Mouse (Mus musculus): Measurements from ENCODE around the gene Zbtb5. TPM values are rescaled to one million over a fixed set of nuclear protein-coding genes. Genes with fewer than 3 reads are reported as not detected.
"Not testable (repeated sequence)": the region's sequence is repeated elsewhere in the genome, so short reads cannot be mapped to it uniquely, and the experiment has no call there.

The Zbtb5 gene
- polyA plus RNA-seq, 1 experiment from 2014 or later, result 22.9 TPM

DNA sequence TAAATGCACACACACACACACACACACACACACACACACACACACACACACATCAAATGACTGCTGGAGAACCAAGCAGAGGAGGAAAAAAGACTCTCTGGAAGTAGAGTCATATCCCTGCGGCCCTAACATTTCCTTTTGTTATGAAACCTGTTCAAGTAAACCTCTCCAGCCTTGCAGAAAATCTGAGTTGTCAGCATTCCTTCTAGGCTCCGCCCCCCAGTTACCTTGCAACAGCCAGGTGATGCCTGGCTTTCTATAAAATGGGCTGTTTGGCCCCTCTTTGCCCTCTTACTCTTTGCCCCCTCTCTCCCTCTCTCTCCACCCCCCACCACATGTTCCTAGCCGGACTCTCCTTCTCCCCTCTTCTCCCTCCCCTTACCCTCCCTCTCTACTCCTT, 46.5 kb downstream of the Zbtb5 start:
- H3K36me3 ChIP-seq, result no peaks in the 10 kb centered on the region
- 72% methylated on average over 3 of the region's 3 CpGs for WGBS
- H3K9ac ChIP-seq, result no peak overlapping the region
- no peaks in the 10 kb centered on the region for H3K27me3 ChIP-seq
- ATAC-seq (ENCODE audit: insufficient number of reproducible peaks, low FRiP score, low TSS enrichment, low read depth), result no peak
- H3K4me3 ChIP-seq (replicated peaks), result no peak overlapping the region
- no peaks in the 10 kb centered on the region for H3K9me3 ChIP-seq (replicated peaks)
- no peak overlapping the region for H3K27ac ChIP-seq (replicated peaks)
- no peaks in the 10 kb centered on the region for H3K4me1 ChIP-seq
- no peak overlapping the region for H3K4me2 ChIP-seq (replicated peaks)

DNA sequence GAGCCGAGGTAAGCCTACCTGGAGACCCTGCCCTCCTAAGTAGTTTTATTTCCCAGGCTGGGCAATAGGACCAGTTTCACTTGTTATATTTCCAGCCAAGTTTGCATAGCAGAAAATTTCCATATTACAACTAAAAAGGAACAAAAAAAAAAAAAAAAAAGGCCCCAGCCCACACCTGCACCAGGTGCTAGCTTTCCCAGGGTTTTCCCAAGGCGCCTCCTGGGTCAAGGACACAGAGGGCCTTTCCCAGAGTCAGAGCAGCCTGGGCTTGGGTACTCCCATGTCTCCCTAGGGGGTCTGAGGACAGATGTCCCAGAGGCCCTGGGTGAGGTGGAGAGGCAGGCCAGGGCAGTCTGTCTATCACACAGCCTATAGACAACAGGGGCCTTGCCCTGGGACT, 47.0 kb downstream of the Zbtb5 start:
- Histone ChIP-seq H3K27ac (replicated peaks) (no peak overlapping the region), H3K27me3 (no peaks in the 10 kb centered on the region), H3K9me3 (replicated peaks) (no peaks in the 10 kb centered on the region), H3K9ac (no peak overlapping the region), H3K4me3 (replicated peaks) (no peak overlapping the region), H3K36me3 (no peaks in the 10 kb centered on the region), H3K4me1 (no peaks in the 10 kb centered on the region), H3K4me2 (replicated peaks) (no peak overlapping the region)
- ATAC-seq (ENCODE audit: insufficient number of reproducible peaks, low FRiP score, low TSS enrichment, low read depth), result no peak
- WGBS, result 78% methylated on average over 2 of the region's 2 CpGs

DNA sequence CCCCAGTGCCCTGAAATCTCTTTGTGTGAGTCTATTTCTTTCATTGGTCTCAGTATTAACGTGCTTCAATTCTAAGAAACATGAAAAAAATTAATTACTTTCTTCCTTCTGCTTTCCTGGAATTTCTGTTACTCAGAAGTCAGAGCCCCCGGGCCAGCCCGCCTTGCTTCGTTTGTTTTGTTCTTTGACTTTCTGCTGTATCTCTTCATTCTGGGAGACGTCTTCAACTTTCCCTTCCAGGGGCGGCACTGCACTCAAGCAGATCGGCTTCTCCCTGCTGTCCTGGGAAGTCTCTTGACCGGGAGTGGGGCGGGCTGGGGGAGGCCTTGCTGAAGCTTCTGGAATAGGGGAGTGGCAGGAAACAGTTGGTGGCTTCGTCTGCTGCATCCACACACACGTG, 49.1 kb downstream of the Zbtb5 start:
- WGBS, result 61% methylated on average over 11 of the region's 11 CpGs

DNA sequence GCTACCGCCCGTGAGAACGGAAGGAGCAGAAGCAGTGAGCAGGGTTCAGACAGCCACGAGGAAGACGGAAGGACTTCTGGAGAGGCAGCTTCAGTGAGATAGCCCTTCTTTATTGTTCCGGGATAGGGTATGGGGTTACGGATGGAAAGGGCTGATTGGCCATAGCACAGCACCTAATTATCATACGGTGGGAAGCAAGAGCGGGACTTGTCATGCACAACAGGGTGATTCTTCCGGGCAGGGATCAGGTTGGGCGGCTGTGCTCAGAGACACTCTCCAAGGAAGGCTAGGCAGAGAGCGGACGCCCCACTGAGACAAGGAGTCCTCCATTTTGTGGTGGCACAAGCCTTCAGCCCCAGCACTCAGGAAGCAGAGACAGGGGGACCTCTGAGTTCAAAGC, 53.0 kb downstream of the Zbtb5 start:
- no peaks in the 10 kb centered on the region for H3K9me3 ChIP-seq (replicated peaks)
- WGBS, result 91% methylated on average over 13 of the region's 13 CpGs
- no peak overlapping the region for H3K9ac ChIP-seq
- H3K4me1 ChIP-seq, result no peaks in the 10 kb centered on the region
- H3K27ac ChIP-seq (replicated peaks), result no peak overlapping the region
- H3K27me3 ChIP-seq, result no peaks in the 10 kb centered on the region
- no peak overlapping the region for H3K4me2 ChIP-seq (replicated peaks)
- no peak overlapping the region for H3K4me3 ChIP-seq (replicated peaks)
- no peak for ATAC-seq (ENCODE audit: insufficient number of reproducible peaks, low FRiP score, low TSS enrichment, low read depth)
- H3K36me3 ChIP-seq, result no peaks in the 10 kb centered on the region

More for the DNA sequence above, 49.1 kb downstream of the Zbtb5 start:
- H3K4me1 ChIP-seq, result no peaks in the 10 kb centered on the region
- no peaks in the 10 kb centered on the region for H3K27me3 ChIP-seq
- H3K9me3 ChIP-seq (replicated peaks), result no peaks in the 10 kb centered on the region
- no peak overlapping the region for H3K4me3 ChIP-seq (replicated peaks)
- H3K9ac ChIP-seq, result no peak overlapping the region
- no peak overlapping the region for H3K27ac ChIP-seq (replicated peaks)
- no peak for ATAC-seq (ENCODE audit: insufficient number of reproducible peaks, low FRiP score, low TSS enrichment, low read depth)
- H3K36me3 ChIP-seq, result no peaks in the 10 kb centered on the region
- H3K4me2 ChIP-seq (replicated peaks), result no peak overlapping the region

DNA sequence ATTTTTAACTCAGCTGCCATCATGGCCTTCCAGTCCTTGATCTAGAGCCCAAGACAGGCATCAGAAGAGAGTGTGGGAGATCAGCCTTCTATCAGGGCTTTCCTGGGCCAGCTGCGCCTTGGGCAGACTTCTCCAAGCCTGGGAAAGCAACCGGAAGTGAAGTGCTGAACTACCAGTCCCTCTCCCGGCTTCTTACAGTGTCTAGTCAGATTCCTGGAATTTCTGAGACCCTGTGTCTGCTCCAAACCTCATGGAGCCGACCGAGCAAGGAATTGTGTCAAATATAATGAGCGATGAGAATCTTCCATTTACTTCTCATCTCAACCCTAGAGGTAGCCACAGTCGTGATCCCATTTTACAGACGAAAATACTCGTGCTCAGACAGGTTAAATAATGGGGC, 53.4 kb downstream of the Zbtb5 start:
- WGBS, result 83% methylated on average over 9 of the region's 9 CpGs
- H3K27me3 ChIP-seq, result no peaks in the 10 kb centered on the region

DNA sequence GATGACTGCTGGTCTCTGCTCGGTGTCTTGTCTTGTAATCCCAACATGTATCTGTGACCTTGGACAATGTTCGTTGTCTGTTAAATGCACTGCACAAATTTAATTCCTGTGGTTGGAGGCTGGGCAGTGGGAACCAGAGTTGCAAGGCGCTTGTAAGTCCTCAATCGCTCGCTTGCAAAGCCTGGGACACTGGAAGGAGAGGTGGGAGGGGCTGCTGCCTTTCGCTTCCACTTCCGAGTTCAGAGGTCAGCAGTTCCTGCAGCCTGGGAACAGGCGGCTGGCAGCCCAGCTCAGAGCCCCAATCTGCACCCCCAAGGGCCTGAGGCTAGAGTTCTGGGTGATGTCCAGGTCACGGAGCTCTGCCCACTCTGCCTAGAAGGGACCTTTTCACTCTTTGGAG, 59.2 kb downstream of the Zbtb5 start:
- H3K36me3 ChIP-seq, result no peaks in the 10 kb centered on the region
- H3K27me3 ChIP-seq, result no peaks in the 10 kb centered on the region
- no peaks in the 10 kb centered on the region for H3K9me3 ChIP-seq (replicated peaks)
- no peak overlapping the region for H3K9ac ChIP-seq
- H3K4me1 ChIP-seq, result no peaks in the 10 kb centered on the region
- no peak overlapping the region for H3K27ac ChIP-seq (replicated peaks)
- WGBS, result 64% methylated on average over 9 of the region's 9 CpGs
- no peak overlapping the region for H3K4me3 ChIP-seq (replicated peaks)
- ATAC-seq (ENCODE audit: insufficient number of reproducible peaks, low FRiP score, low TSS enrichment, low read depth), result no peak
- H3K4me2 ChIP-seq (replicated peaks), result no peak overlapping the region

More for the DNA sequence above, 53.4 kb downstream of the Zbtb5 start:
- H3K36me3 ChIP-seq, result no peaks in the 10 kb centered on the region
- no peak overlapping the region for H3K9ac ChIP-seq
- no peak overlapping the region for H3K4me3 ChIP-seq (replicated peaks)
- no peaks in the 10 kb centered on the region for H3K4me1 ChIP-seq
- H3K27ac ChIP-seq (replicated peaks), result no peak overlapping the region
- no peaks in the 10 kb centered on the region for H3K9me3 ChIP-seq (replicated peaks)
- H3K4me2 ChIP-seq (replicated peaks), result no peak overlapping the region
- ATAC-seq (ENCODE audit: insufficient number of reproducible peaks, low FRiP score, low TSS enrichment, low read depth), result no peak

DNA sequence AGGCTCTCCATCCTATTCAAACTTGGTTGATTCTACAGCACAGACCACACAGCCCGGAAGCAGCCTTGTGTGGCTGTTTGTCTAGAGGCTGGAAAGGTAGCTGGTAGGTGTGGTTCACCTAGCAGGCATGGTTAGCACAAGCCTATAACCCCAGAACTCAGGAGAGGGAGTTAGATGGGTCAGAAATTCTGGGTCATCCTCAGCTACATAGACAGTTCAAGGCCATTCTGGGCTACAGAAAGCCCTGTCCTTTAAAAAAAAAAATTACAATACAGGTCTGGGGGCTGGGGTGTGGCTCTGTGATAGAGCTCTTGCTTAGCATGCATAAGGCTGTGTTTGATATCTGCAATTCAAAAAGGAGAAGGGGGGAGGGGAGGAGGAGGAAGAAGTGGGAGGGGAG, 63.9 kb downstream of the Zbtb5 start:
- no peaks in the 10 kb centered on the region for H3K9me3 ChIP-seq (replicated peaks)
- no peak for ATAC-seq (ENCODE audit: insufficient number of reproducible peaks, low FRiP score, low TSS enrichment, low read depth)
- H3K4me1 ChIP-seq, result no peaks in the 10 kb centered on the region
- H3K27ac ChIP-seq (replicated peaks), result no peak overlapping the region
- H3K4me2 ChIP-seq (replicated peaks), result no peak overlapping the region
- no peak overlapping the region for H3K9ac ChIP-seq
- no peaks in the 10 kb centered on the region for H3K36me3 ChIP-seq
- H3K4me3 ChIP-seq (replicated peaks), result no peak overlapping the region
- WGBS, result 91% methylated on average over 1 of the region's 1 CpGs
- H3K27me3 ChIP-seq, result no peaks in the 10 kb centered on the region

DNA sequence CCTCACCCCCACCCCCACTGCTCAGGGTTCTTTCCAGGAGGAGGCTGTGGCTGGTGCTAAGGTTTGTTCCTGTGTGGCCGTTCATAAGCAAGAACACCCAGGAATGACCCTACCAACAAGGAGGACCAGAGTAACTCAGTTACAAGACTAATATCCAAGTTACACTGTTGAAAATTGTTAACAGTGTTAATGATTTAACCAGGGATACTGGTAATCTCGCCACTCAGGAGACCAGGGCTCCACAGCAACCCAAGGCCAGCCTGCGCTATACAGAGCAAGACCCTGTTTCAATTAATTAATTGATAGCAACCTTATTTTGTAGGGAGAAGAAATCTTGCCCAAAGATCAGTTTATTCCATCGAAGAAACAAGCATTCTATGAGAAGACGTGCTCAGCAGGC, 64.7 kb downstream of the Zbtb5 start:
- Histone ChIP-seq H3K9me3 (replicated peaks) (no peaks in the 10 kb centered on the region), H3K4me1 (no peaks in the 10 kb centered on the region), H3K36me3 (no peaks in the 10 kb centered on the region), H3K4me2 (replicated peaks) (no peak overlapping the region), H3K4me3 (replicated peaks) (no peak overlapping the region), H3K9ac (no peak overlapping the region), H3K27ac (replicated peaks) (no peak overlapping the region), H3K27me3 (no peaks in the 10 kb centered on the region)
- ATAC-seq (ENCODE audit: insufficient number of reproducible peaks, low FRiP score, low TSS enrichment, low read depth), result no peak
- 76% methylated on average over 5 of the region's 5 CpGs for WGBS

DNA sequence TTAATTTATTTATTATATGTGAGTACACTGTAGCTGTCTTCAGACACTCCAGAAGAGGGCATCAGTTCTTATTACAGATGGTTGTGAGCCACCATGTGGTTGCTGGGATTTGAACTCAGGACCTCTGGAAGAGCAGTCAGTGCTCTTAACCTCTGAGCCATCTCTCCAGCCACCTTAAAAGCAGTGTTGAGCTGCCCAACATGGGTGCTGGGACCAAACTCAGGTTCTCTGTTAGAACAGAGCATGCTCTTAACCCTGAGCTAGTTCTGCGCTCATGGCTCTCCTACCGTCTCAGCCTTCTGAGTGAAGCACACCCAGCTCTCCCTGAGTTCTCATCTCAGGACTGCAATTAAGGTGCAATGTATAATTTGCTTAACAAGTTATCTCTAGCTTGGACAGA, 66.1 kb downstream of the Zbtb5 start:
- 98% methylated on average over 2 of the region's 2 CpGs for WGBS
- H3K36me3 ChIP-seq; H3K9me3 ChIP-seq (replicated peaks); H3K4me3 ChIP-seq (replicated peaks); H3K4me2 ChIP-seq (replicated peaks); ATAC-seq (ENCODE audit: insufficient number of reproducible peaks, low FRiP score, low TSS enrichment, low read depth); H3K4me1 ChIP-seq; H3K9ac ChIP-seq; H3K27ac ChIP-seq (replicated peaks); H3K27me3 ChIP-seq: not testable (repeated sequence)

DNA sequence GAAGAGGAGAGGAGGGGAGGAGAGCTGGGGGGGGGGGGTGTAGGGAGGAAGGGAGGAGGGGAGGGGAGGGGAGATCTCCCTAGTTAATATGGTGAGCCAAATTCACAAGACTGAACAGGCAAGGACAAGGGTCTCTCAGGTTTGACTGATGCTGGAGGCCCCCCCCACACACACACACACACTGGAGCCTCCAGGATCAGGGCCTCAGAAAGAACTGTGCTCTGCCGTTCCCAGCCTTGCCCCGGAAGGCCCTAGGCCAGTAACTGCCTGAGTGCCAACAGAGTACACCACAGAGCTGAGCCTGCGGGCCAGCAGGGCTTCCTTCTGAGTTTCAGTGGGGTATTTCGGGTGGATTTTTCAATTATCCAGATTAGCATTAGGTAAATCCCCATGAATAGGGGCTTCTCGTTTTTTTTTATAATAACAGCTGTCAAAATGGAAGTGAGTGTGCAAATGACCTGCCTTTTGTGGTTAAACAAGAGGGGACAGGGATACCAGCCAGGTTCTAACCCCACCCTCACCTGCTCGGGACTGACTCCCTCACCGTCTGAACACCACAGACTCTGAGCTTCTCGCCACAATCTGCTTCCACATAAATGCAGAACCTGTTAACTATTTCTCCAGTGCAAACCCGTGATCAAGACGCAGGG, 67.7 kb downstream of the Zbtb5 start:
- Histone ChIP-seq H3K9ac (no peak overlapping the region), H3K4me3 (replicated peaks) (no peak overlapping the region), H3K36me3 (no peaks in the 10 kb centered on the region), H3K27ac (replicated peaks) (no peak overlapping the region), H3K4me1 (no peaks in the 10 kb centered on the region), H3K4me2 (replicated peaks) (no peak overlapping the region), H3K27me3 (no peaks in the 10 kb centered on the region), H3K9me3 (replicated peaks) (no peaks in the 10 kb centered on the region)
- no peak for ATAC-seq (ENCODE audit: insufficient number of reproducible peaks, low FRiP score, low TSS enrichment, low read depth)
- WGBS, result 70% methylated on average over 10 of the region's 10 CpGs

DNA sequence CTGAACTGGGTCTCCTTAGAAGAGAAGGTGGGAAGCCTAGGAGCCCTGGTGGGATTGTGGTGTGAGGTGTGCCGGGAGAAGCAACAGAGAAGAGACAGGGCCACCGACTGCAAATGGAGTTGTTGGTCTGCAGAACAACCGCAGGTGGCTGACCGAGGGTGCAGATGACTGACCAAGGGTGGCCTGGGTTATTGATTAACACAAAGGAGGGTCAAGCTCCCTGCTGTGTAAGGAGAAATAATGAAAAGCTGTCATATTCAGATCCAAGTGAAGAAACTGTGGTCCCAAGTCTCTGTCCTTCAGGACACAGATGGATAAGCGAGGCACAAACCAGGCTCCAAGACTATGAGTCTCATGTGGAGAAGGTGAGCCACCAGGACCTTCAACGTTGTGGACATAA, 68.7 kb downstream of the Zbtb5 start:
- no peaks in the 10 kb centered on the region for H3K36me3 ChIP-seq
- H3K27ac ChIP-seq (replicated peaks), result no peak overlapping the region
- no peak overlapping the region for H3K4me2 ChIP-seq (replicated peaks)
- no peaks in the 10 kb centered on the region for H3K27me3 ChIP-seq
- H3K4me1 ChIP-seq, result no peaks in the 10 kb centered on the region
- ATAC-seq (ENCODE audit: insufficient number of reproducible peaks, low FRiP score, low TSS enrichment, low read depth), result no peak
- no peaks in the 10 kb centered on the region for H3K9me3 ChIP-seq (replicated peaks)
- no peak overlapping the region for H3K9ac ChIP-seq
- WGBS, result 85% methylated on average over 6 of the region's 6 CpGs
- no peak overlapping the region for H3K4me3 ChIP-seq (replicated peaks)

DNA sequence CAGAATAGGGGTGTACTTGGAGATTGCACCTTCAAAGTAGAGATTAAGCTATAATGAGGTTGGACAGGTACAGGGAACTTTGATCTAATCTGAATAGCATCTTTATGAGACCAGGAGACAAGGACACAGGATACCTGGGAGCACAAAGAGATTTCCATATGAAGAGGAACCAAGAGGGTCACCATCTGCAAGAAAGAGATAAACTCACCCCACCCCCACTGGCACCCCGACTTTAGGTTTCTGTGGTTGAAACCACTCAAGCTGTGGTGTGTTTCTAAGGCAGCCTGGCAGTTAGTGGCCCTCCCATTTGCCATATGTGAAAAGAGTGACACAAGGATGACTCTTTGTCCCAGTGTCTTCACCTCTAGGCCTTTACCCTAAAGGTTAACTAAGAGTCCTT, 70.0 kb downstream of the Zbtb5 start:
- 95% methylated on average over 1 of the region's 1 CpGs for WGBS

More for the DNA sequence above, 70.0 kb downstream of the Zbtb5 start:
- H3K27ac ChIP-seq (replicated peaks), result no peak overlapping the region
- no peaks in the 10 kb centered on the region for H3K4me1 ChIP-seq
- no peaks in the 10 kb centered on the region for H3K36me3 ChIP-seq
- no peak for ATAC-seq (ENCODE audit: insufficient number of reproducible peaks, low FRiP score, low TSS enrichment, low read depth)
- H3K9me3 ChIP-seq (replicated peaks), result no peaks in the 10 kb centered on the region
- no peak overlapping the region for H3K4me2 ChIP-seq (replicated peaks)
- no peak overlapping the region for H3K9ac ChIP-seq
- H3K27me3 ChIP-seq, result no peaks in the 10 kb centered on the region
- H3K4me3 ChIP-seq (replicated peaks), result no peak overlapping the region
